Mouse (Mus musculus): ENCODE data around the gene Atraid. TPM values are rescaled to one million over a fixed set of nuclear protein-coding genes. Genes with fewer than 3 reads are reported as not detected.

Gene Atraid
- polyA plus RNA-seq, 2 experiments, result 28.8 to 50.4 TPM

DNA sequence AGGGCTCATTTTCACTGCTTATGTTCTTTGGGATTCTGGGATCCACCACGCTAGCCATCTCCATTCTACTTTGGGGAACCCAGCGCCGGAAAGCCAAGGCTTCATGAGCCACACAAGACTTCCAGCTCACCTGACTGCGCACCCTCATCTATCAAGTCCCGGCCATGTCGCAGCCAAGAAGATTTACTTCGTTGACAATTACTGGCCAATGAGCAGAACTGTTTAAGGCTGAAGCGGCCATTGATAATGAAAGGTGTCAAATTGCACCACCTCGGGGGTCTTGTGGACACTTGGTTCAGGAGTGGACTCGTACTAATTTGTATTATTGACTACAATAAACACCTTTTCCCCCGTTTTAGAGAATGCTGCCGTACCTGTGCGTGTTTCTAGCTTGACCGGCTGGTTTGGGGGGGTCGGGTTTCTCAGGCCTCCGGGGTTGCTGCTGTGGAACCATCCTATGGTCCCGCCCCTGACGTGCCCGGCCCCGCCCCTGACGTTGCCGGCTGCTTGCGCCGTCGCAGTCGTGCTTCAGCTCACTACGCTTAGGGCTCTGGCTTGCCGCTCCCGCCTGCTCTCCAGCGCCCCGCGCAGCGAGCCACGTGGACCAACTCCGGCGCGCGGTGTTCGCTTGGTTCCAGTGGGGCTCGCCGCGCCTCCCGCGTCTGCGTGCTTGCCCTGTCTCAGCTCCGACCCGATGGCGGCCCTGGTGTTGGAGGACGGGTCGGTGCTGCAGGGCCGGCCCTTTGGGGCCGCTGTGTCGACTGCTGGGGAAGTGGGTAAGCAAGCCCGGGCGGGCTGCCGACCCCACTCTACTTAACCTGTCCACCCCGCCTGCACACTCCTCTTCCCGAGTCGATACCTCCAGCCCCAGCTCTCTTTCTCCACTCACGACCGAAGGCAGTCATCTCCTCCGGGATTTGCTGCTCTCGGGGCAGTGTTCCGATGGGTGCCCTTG, 6.4 kb downstream of the Atraid start, which contains the start of gene Cad:
Cad (plus strand) TSS at position 520 of the 955 bp plus-strand sequence.
- no peaks in the 10 kb centered on the region for H3K27me3 ChIP-seq (ENCODE audit: control insufficient read depth, insufficient read depth, low read length)
- ATAC-seq (ENCODE audit: insufficient read depth) (peak; percentile 98), DNase-seq (ENCODE audit: low read depth in 3 of 3, low spot score in 3 of 3) (peak; percentile 78 to 84 (median 83))
- peaks cover 7% of the 10 kb centered on the region; the same call in 1 of the 2 replicates for H3K36me3 ChIP-seq (replicated peaks; ENCODE audit: control insufficient read depth, insufficient read depth, low read depth)
- whole genome bisulfite sequencing (ENCODE audit: insufficient replicate concordance), result 2% methylated on average over 64 of the region's 64 CpGs
- peak within 1 kb of the TSS; percentile 76 to 77 for H3K4me3 ChIP-seq (ENCODE audit: insufficient read depth in 1 of 2, low read depth in 2 of 2, low read length in 2 of 2)
- TF ChIP-seq EP300 (IDR thresholded peaks at IDR 0.05; ENCODE audit: low read depth) (no peak), CTCF (IDR thresholded peaks at IDR 0.05; ENCODE audit: low read depth) (peak; percentile 37)
- H3K4me2 ChIP-seq (ENCODE audit: low read depth), result peak within 1 kb of the TSS; percentile 96
- no peaks in the 10 kb centered on the region for H3K9me3 ChIP-seq (ENCODE audit: control insufficient read depth, low read length)
- H3K9ac ChIP-seq (replicated peaks), result peak within 1 kb of the TSS; percentile 72
- H3K27ac ChIP-seq, result peak within 1 kb of the TSS; percentile 58; the same call in 1 of the 2 replicates
- peaks cover 10 to 12% of the 10 kb centered on the region in 2 experiments for H3K4me1 ChIP-seq (replicated peaks; ENCODE audit: control insufficient read depth in 2 of 2, insufficient read depth in 2 of 2, low read length in 1 of 2)

DNA sequence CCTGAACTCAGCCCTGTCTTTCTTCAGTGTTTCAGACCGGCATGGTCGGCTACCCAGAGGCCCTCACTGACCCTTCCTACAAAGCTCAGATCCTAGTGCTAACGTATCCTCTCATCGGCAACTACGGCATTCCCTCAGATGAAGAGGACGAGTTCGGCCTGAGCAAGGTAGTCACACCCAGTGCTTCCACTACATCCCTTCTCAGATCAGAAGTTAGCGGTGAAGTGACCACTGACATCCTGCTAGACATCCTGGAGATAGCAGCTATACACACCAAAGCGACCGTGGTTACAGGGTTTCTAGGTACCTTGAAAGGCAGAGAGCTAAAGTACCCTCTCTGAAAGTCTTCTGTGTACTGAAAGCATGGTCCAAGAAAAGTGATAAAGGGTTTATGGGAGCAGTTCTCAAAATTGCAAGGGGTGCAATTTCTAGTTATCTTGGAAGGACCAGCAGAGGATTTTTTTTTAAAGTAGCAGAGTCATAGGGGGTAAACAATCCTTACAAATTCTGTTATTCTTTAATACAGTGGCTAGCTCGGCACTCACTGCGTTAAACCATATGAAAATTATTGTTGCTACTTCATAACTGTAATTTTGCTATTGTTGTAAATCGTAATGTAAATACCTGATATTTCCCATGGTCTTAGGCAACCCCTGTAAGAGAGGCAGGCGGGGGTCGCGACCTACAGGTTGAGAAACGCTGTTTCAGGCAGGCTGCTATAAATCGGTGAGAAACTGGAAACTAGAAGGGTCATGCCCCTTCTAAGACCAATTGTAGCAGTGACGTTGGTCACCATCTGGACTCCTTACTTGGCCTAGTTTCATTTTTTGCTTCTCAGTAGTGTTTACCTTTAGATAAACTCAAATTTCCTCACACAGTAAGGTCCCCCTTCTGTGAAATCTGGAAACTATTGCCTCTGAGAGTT, 7.4 kb downstream of the Atraid start:
- Histone ChIP-seq H3K27me3 (ENCODE audit: control insufficient read depth, insufficient read depth, low read length) (no peaks in the 10 kb centered on the region), H3K4me2 (ENCODE audit: low read depth) (peak overlapping the region; percentile 96), H3K9ac (replicated peaks) (peak overlapping the region; percentile 72), H3K9me3 (ENCODE audit: control insufficient read depth, low read length) (no peaks in the 10 kb centered on the region), H3K4me3 (ENCODE audit: insufficient read depth in 1 of 2, low read depth in 2 of 2, low read length in 2 of 2) (peak overlapping the region; percentile 76 to 77), H3K27ac (peak overlapping the region; percentile 6; the same call in 1 of the 2 replicates), H3K4me1 (replicated peaks; ENCODE audit: control insufficient read depth in 2 of 2, insufficient read depth in 2 of 2, low read length in 1 of 2) (peaks cover 10 to 12% of the 10 kb centered on the region in 2 experiments), H3K36me3 (replicated peaks; ENCODE audit: control insufficient read depth, insufficient read depth, low read depth) (peaks cover 10% of the 10 kb centered on the region)
- WGBS (ENCODE audit: insufficient replicate concordance), result 14% methylated on average over 19 of the region's 19 CpGs
- DNase-seq (ENCODE audit: low read depth in 3 of 3, low spot score in 3 of 3) (peak in 1 of 3 experiments; percentile 9), ATAC-seq (ENCODE audit: insufficient read depth) (peak; percentile 8; the same call in 1 of the 2 replicates)
- no peak for TF ChIP-seq CTCF (IDR thresholded peaks at IDR 0.05; ENCODE audit: low read depth)
- no peak for TF ChIP-seq EP300 (IDR thresholded peaks at IDR 0.05; ENCODE audit: low read depth)

DNA sequence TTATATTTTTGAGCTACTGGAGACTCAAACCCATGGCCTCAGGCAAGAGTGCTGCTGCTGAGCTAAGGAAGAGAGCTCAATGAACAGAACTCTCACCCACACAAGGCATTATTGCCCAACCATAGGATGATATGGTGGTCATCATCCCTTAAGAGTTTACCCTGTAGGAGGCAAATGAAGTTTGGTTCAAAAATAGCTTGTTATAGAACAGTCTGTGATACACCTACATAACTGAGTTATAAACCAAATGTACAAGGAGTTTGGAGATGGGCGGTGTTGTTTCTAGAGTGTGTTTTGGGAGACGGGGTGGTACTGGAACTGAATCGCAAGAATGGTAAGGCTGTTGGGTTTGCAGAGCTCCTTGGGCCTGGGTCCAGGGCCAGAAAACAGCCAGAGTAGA, 21.7 kb downstream of the Atraid start:
- Histone ChIP-seq H3K9me3 (ENCODE audit: control insufficient read depth, low read length) (no peaks in the 10 kb centered on the region), H3K4me2 (ENCODE audit: low read depth) (no peak overlapping the region), H3K27ac (no peak overlapping the region), H3K27me3 (ENCODE audit: control insufficient read depth, insufficient read depth, low read length) (no peaks in the 10 kb centered on the region), H3K36me3 (replicated peaks; ENCODE audit: control insufficient read depth, insufficient read depth, low read depth) (peaks cover 39% of the 10 kb centered on the region), H3K9ac (replicated peaks) (no peak overlapping the region), H3K4me3 (ENCODE audit: insufficient read depth in 1 of 2, low read depth in 2 of 2, low read length in 2 of 2) (no peak overlapping the region), H3K4me1 (replicated peaks; ENCODE audit: control insufficient read depth in 2 of 2, insufficient read depth in 2 of 2, low read length in 1 of 2) (no peaks in the 10 kb centered on the region)
- ATAC-seq (ENCODE audit: insufficient read depth) (no peak), DNase-seq (ENCODE audit: low read depth in 3 of 3, low spot score in 3 of 3) (no peak)
- TF ChIP-seq EP300 (IDR thresholded peaks at IDR 0.05; ENCODE audit: low read depth), result no peak
- TF ChIP-seq CTCF (IDR thresholded peaks at IDR 0.05; ENCODE audit: low read depth), result no peak
- WGBS (ENCODE audit: insufficient replicate concordance), result 88% methylated on average over 3 of the region's 3 CpGs

DNA sequence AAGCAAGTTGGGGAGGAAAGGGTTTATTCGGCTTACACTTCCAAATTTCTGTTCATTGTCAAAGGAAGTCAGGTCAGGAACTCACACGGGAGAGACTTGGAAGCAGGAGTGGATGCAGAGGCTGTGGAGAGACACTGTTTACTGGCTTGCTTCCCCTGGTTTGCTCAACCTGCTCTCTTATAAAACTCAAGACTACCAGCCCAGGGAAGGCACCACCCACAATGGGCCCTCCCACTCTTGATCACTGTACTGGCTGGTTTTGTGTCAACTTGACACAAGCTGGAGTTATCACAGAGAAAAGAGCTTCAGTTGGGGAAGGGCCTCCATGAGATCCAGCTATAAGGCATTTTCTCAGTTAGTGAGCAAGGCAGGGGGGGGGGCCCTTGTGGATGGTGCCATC, 22.9 kb downstream of the Atraid start:
- ATAC-seq (ENCODE audit: insufficient read depth), result no peak
- 67% methylated on average over 2 of the region's 2 CpGs for WGBS (ENCODE audit: insufficient replicate concordance)
- Histone ChIP-seq H3K4me3 (ENCODE audit: insufficient read depth in 1 of 2, low read depth in 2 of 2, low read length in 2 of 2) (no peak overlapping the region), H3K27ac (no peak overlapping the region), H3K4me1 (replicated peaks; ENCODE audit: control insufficient read depth in 2 of 2, insufficient read depth in 2 of 2, low read length in 1 of 2) (no peaks in the 10 kb centered on the region), H3K4me2 (ENCODE audit: low read depth) (no peak overlapping the region), H3K36me3 (replicated peaks; ENCODE audit: control insufficient read depth, insufficient read depth, low read depth) (peaks cover 40% of the 10 kb centered on the region), H3K9ac (replicated peaks) (no peak overlapping the region), H3K27me3 (ENCODE audit: control insufficient read depth, insufficient read depth, low read length) (no peaks in the 10 kb centered on the region), H3K9me3 (ENCODE audit: control insufficient read depth, low read length) (no peaks in the 10 kb centered on the region)
- no peak for DNase-seq (ENCODE audit: low read depth in 3 of 3, low spot score in 3 of 3)
- TF ChIP-seq CTCF (IDR thresholded peaks at IDR 0.05; ENCODE audit: low read depth) (no peak), EP300 (IDR thresholded peaks at IDR 0.05; ENCODE audit: low read depth) (no peak)
